Mouse (Mus musculus): ENCODE data around the gene Cenpm.

The Cenpm gene

DNA sequence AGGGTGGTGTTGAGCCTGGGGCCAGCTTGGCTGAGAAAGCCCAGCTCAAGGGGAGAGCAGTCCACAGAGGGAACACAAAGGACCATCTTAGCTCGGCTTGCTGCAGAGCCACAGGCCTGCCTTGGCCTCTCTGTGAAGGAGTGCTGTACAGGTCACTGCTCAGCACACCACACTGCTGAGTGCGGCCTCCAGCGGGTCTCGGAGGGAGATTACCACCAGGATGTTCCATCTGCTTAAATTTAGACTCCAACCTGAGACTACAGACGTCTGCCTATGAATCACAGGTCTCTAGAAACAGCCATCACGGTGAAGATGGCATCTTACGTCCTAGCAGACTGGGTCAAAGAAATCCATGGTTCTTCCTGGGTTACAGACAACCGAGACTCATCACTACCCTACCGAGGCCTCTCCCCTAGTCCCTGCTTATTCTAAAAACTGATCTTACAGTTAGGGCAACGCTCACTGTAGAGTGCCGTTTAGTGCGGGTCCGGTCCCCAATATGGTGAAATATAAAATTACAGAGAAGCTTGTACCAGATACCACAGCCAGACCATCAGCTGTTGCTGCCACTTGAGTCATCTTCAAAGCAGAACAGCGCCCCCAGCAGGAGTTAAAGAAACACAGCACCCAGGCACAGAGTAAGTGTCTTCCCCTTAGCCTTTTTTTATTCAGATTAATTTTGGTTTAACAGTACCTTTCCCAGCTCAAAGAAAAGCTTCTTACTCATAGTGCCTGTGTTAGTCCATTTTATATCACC lies 23.3 kb downstream of the Cenpm start:
- in situ Hi-C loops (cut with MboI; ENCODE audit: low pct_unique_long_range_greater_than_20kb in 1 of 2, low sequenced_read_pairs in 2 of 2, unreplicated experiment in 1 of 2) = loop anchor here (10.0 kb wide), 2 partner anchors 136 to 156 kb away; partner anchors contain the start of gene Mei1 (in 1 of the 2)

DNA sequence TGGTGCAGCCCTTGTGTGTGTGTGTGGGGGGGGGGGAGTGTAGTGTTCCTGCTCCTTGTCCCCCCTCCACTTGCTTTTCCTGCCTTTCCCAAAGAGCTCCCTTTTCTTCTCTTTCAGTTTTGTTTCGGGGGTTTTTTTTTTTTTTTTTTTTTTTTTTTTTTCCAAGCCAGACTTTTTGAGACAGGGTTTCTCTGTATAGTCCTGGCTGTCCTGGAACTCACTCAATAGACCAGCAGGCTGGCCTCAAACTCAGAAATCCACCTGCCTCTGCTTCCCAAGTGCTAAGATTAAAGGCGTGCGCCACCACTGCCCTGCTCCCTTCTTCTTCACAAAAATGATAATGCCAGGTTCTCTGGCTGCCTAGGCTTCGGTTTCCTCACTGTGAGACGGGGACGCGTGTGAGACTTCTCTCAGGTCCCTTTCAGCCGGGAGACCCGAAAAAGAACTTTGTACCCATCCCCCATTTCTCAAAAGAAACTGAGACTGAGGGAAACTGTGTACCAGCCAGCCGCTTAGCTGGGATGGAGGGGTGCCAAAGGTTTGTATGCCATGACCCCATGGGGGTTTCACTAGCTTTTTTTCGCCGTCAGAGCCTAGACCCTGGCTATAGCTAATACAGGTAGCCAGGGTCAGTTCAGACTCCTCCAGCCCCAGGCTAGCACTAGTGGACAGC lies 24.4 kb downstream of the Cenpm start:
- in situ Hi-C loops (cut with MboI; ENCODE audit: low pct_unique_long_range_greater_than_20kb in 1 of 2, low sequenced_read_pairs in 2 of 2, unreplicated experiment in 1 of 2) = loop anchor here (10.0 kb wide), 2 partner anchors 135 to 155 kb away; partner anchors contain the start of gene Mei1 (in 1 of the 2)

- in situ Hi-C loops (cut with MboI; ENCODE audit: low pct_unique_long_range_greater_than_20kb in 1 of 2, low sequenced_read_pairs in 2 of 2, unreplicated experiment in 1 of 2) = loop anchor here in 1 of 2 experiments (10.0 kb wide), 1 partner anchor 154 kb away; the partner anchor contains the start of gene Mei1
Measured at GRCm38 (mm10) chr15:82218778-82219666, 25.5 kb downstream of the Cenpm start.

DNA sequence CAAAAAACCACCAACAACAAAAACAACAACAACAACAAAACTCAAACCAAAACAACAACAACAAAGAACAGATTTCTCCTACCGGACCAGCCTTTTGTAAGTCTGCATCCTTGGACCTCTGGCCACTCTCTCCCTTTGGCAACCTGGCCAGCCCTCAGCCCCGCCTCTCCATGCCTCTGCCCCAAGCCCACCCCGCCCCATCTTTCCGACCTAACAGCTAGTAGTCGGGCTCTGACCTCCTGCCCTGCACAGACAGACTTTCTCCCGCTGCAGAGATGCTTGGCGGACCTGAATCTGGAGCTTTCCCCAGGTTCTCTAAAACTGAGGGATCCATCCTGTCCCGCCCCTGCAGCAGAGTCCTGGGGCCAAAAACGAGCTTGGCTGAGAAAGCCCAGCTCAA lies 26.6 kb downstream of the Cenpm start:
- in situ Hi-C loops (cut with MboI; ENCODE audit: low pct_unique_long_range_greater_than_20kb in 1 of 2, low sequenced_read_pairs in 2 of 2, unreplicated experiment in 1 of 2) = loop anchor here in 1 of 2 experiments (10.0 kb wide), 1 partner anchor 153 kb away; the partner anchor contains the start of gene Mei1

DNA sequence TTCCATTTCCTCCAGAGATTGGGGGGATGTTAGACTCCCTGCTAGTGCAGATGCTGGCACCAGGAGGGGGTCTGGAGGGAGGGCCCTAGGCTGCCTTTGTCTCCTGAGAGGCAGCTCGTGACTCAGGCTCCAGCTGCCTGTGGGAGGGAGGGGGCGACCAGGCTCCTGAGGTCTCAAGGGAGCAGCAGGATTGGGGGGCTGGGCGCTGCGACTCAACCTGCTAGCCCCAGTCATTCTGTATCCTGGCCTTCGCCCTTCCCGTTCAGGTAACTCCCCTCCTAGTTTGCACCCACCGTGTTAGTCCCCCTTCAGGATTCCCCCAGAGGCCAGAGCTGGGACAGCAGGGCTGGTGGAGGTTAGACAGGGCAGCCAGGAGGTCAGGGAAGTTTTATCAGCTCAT lies 27.5 kb downstream of the Cenpm start:
- in situ Hi-C loops (cut with MboI; ENCODE audit: low pct_unique_long_range_greater_than_20kb in 1 of 2, low sequenced_read_pairs in 2 of 2, unreplicated experiment in 1 of 2) = loop anchor here in 1 of 2 experiments (10.0 kb wide), 1 partner anchor 152 kb away; the partner anchor contains the start of gene Mei1

DNA sequence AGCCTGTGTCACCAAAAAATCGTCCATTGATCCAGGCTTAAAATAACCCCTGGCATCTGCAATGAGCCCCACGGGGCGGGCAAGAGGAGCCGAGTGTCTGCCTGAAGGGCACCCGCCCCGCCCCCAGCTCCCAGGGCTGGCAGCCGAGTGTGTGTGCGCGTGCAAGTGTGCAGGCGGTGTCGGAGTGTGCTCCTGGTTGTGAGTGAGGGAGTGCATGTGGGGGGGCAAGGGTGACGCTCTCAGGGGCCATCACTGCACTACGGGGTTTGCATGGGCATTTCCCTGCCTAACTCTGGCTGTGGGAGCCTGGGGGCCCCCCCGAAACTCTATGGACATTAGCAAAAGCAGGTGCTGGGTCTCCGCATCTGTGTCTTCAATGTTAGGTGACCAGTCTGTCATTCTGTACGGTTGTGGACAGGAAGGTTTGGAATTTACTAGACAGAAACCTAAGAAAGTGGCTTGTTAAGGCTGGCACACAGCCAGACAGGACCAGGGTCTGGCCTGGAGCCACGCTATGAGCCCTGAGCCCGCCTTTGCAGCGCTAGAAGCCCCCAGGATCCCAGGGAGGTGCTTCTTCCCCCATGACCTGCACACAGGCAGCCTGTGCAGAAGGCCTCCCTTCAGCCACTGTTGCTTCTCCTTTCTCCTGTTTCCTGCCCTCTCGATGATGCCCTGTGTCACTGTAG lies 28.3 kb downstream of the Cenpm start:
- in situ Hi-C loops (cut with MboI; ENCODE audit: low pct_unique_long_range_greater_than_20kb in 1 of 2, low sequenced_read_pairs in 2 of 2, unreplicated experiment in 1 of 2) = loop anchor here in 1 of 2 experiments (10.0 kb wide), 1 partner anchor 151 kb away; the partner anchor contains the start of gene Mei1

DNA sequence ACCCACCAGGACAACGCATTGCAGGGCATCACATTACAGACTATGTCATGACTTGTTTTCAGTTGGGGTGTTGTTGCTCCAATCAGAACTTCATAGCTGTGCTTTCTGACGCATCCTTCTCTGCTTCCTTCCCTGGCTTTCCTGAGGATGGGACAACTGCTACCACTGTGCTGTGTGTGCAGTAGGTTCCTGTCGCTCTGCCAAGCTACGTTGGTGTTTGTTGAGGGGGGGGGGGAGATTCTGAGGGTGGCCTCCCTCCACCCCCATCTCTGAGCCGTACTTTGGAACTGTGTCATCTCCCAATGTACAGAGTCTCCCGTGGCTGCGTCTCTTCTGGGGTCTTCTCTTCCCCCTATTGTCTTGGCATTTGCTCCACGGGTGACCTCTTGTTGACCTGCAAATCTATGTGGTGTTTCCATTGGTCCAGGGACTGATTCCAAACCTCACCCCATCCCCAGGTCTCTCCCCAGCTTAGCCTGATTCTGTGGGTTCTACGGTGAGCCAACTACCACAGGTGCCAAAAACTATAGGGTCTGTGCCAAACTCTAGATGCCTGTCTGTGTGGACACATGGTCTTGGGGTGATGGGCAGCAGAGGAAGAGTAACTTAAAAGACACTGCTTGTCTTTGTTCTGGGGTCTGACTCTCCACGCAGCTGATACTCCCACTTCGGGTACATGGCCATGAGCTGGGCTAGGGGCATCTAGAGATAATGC lies 29.1 kb downstream of the Cenpm start:
- in situ Hi-C loops (cut with MboI; ENCODE audit: low pct_unique_long_range_greater_than_20kb in 1 of 2, low sequenced_read_pairs in 2 of 2, unreplicated experiment in 1 of 2) = loop anchor here in 1 of 2 experiments (10.0 kb wide), 1 partner anchor 151 kb away; the partner anchor contains the start of gene Mei1

DNA sequence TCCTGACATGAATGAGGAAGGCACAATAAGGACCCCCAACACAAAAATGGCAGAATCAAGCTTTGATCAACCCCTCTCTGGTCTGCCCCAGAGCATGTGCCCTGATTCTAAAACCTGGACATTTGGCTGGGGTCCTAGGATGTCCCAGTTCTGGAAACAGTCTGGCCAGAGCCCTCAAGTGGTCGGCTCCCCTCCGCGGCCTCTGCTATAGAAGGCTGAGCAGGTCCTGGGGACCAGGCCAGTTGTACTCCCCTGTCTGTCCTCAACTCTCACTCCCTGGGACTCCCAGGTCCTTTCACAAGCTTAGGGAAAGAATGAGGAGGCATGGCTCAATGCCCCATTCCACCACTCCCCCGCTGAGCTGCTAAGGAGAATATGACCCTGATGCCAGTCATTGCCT lies 31.3 kb downstream of the Cenpm start:
- in situ Hi-C loops (cut with MboI; ENCODE audit: low pct_unique_long_range_greater_than_20kb in 1 of 2, low sequenced_read_pairs in 2 of 2, unreplicated experiment in 1 of 2) = loop anchor here in 1 of 2 experiments (10.0 kb wide), 1 partner anchor 148 kb away; the partner anchor contains the start of gene Mei1

DNA sequence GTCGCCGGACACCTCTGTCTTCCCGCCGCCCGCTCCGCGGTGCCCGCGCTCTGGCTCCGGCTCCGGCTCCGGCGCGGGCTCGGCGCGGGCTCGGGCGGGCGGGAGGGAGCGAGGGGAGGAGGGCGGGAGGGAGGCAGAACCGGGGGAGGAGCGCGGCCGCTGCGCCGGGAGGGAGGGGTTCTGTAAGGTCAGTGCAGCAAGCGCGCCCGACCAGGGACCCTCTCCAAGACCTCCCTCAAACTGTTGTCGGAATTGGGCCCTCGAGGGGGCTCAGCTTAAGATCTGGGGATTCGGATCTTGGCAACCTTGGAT lies 31.8 kb downstream of the Cenpm start, which contains the start of gene Shisa8:
Gene Shisa8, minus strand, starts transcription at position 64 of the 312 bp plus-strand sequence.
- in situ Hi-C loops (cut with MboI; ENCODE audit: low pct_unique_long_range_greater_than_20kb in 1 of 2, low sequenced_read_pairs in 2 of 2, unreplicated experiment in 1 of 2) = loop anchor here in 1 of 2 experiments (10.0 kb wide), 1 partner anchor 148 kb away; the partner anchor contains the start of gene Mei1

DNA sequence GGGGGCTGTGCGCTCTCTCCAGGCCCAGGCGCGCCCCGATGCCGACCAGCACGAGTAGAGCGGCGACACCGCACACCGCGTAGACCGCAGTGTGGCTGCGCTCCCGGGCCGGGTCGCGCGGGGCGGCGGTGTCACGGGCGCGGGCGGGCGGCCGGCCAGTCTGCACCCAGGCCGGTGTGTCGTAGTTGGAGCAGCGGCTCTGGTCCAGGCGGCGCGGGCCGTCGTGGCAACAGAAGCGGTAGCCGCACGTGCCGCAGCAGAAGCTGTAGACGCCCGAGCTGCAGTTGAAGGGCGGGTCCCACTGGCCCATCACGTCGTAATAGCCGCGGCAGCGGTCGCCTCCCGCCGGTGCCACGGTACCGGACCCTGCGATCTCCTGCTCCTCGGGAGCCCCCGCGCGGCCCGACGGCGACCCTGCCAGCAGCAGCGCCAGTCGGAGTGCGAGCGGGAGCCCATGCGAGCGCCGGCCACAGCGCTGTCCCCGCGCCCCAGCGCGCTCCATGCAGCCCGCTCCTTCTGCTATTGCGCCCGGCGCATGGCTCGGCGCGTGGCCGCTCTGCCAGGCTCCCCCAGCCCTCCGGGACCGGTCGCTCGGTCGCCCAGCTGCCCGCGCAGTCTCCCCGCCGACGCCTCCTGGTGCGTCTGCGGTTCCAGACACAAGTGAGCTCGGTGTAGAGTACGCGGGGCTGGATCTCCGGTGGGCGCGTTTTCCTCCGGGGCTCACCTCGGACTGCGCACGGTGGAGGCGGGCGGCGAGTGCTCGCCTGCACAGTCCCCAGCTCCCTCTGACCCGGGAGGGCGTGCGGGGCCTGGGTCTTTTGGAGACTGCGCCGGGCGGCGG lies 32.4 kb downstream of the Cenpm start:
- in situ Hi-C loops (cut with MboI; ENCODE audit: low pct_unique_long_range_greater_than_20kb in 1 of 2, low sequenced_read_pairs in 2 of 2, unreplicated experiment in 1 of 2) = loop anchor here in 1 of 2 experiments (10.0 kb wide), 1 partner anchor 147 kb away; the partner anchor contains the start of gene Mei1

DNA sequence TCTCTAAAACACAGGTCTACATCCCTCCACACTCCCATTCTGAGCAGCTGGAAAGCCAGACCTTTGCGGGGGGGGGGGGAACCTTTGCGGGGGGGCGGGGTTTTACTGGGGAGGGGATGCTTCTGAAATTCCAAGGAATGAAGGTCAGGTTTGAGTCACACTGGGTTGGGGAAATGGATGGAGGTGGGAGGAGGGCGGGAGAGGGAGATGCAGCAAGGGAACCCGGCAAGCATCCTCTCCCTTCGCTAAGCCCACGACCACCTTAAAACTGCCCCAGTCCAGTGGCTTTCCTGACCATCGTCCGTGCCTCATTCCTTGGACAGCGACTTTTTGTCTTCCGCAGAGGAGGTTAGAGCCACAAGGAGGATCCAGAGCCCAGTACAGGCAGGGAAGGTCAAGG lies 33.3 kb downstream of the Cenpm start:
- in situ Hi-C loops (cut with MboI; ENCODE audit: low pct_unique_long_range_greater_than_20kb in 1 of 2, low sequenced_read_pairs in 2 of 2, unreplicated experiment in 1 of 2) = loop anchor here in 1 of 2 experiments (10.0 kb wide), 1 partner anchor 146 kb away; the partner anchor contains the start of gene Mei1

DNA sequence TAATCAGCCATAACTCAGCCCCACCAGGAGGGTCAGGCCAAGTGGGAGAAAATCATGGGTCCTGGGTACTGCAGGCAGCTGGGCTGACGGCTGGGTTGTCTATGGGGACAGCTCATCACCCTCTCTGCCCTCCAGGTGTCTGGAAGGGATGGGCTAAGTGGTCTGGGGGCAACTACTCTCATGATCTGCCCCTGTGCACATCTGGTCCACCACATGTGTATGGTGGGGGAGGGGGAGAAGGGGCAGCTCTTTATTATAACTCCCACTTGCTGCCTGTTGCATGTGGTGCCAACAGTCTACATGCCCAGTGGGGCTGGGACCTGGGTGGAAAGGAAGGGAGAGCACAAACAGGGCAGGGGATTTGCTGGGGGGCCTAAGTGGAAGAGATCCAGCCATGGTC lies 33.7 kb downstream of the Cenpm start:
- in situ Hi-C loops (cut with MboI; ENCODE audit: low pct_unique_long_range_greater_than_20kb in 1 of 2, low sequenced_read_pairs in 2 of 2, unreplicated experiment in 1 of 2) = loop anchor here in 1 of 2 experiments (10.0 kb wide), 1 partner anchor 146 kb away; the partner anchor contains the start of gene Mei1

DNA sequence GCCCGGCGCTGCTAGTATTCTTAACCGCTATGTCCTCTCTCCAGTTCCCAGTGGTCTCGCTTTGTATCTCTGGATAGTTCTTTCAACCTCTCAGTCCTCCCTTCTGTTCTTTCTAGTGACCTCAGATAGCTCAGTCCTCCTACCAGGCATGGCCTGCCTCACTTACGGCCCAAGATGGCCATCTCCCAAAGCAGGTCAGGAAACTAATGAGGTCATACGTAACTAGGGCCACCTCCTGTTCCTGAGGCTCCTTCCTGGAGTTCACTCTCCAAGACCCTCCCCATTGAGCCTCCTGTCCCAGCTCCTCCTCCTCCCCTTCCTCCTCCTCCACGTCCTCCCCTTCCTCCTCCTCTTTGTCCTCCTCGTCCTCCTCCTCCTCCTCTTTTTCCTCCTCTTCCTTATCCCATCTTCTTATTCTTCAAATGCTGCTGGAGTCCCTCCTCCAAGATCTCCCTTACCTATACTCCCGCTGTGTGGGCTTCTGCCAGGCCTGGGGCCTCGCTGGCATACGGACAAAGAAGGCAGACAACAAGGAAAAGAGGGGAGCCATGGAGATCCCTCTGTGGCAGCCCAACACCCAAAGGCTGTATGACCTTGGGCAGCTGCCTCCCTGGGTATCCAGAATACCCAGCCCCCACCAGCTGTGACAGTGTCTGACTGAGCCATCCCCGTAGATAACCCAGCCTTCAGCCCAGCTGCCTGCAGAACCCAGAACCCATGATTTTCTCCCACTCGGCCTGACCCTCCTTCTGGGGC lies 35.1 kb downstream of the Cenpm start:
- in situ Hi-C loops (cut with MboI; ENCODE audit: low pct_unique_long_range_greater_than_20kb in 1 of 2, low sequenced_read_pairs in 2 of 2, unreplicated experiment in 1 of 2) = loop anchor here in 1 of 2 experiments (10.0 kb wide), 1 partner anchor 145 kb away; the partner anchor contains the start of gene Mei1

DNA sequence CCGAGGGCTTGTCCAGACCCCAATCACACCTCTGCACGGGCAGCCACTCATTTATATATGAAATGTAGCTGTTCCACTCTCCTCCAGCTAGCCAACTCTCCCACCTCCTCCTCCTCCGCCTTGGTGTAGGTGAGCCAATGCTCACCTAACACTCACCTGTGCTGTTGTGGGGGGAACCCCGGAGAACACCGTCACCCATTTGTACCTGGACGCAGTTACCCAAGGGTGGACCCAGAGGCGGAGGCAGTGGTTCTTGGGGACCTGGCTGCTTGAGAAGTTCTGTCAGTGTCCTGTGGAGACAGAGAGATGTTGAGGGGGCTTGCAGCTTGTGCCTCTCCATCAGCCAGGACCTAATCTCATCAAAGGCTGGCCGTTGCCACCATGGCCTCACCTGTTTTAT lies 36.2 kb downstream of the Cenpm start:
- in situ Hi-C loops (cut with MboI; ENCODE audit: low pct_unique_long_range_greater_than_20kb in 1 of 2, low sequenced_read_pairs in 2 of 2, unreplicated experiment in 1 of 2) = no loop called here

- in situ Hi-C loops (cut with MboI; ENCODE audit: low pct_unique_long_range_greater_than_20kb in 1 of 2, low sequenced_read_pairs in 2 of 2, unreplicated experiment in 1 of 2) = no loop called here
Measured at GRCm38 (mm10) chr15:82207504-82208219, 36.9 kb downstream of the Cenpm start.
